In genomic region chr15:78634095-78634737, GRCm38 (mm10) we compare ENCODE assay signal across 8 mouse cellular contexts. TPM values are rescaled to one million over a fixed set of nuclear protein-coding genes. Genes with fewer than 3 reads are reported as not detected.
DNase-seq lines count a peak whose midpoint lies in the region; ATAC-seq and TF ChIP-seq lines count a peak whose summit lies in the region.

No protein-coding gene starts in this region.

- intact Hi-C loops in left cerebral cortex, postnatal 14 days (cut with DNase I), result no loop called here
- intact Hi-C loops in gastrocnemius, adult 2 months (cut with DNase I), result no loop called here

- H3K27me3 ChIP-seq in testis, adult 2 months (ENCODE audit: control insufficient read depth, insufficient read depth, low read length), result no peaks in the 10 kb centered on the region
- H3K27me3 ChIP-seq in forebrain, embryonic 16.5 days (replicated peaks; ENCODE audit: control insufficient read depth, insufficient read depth, low read length), result no peaks in the 10 kb centered on the region
- peaks cover 16% of the 10 kb centered on the region for H3K27me3 ChIP-seq in heart, embryonic 11.5 days (ENCODE audit: control insufficient read depth, insufficient read depth, low read length)

- ATAC-seq in forebrain, embryonic 16.5 days, result peak; percentile 66
- no peak for ATAC-seq in heart, embryonic 11.5 days (replicated peaks; ENCODE audit: insufficient number of reproducible peaks, low FRiP score, low TSS enrichment)

- no peaks in the 10 kb centered on the region for H3K9me3 ChIP-seq in forebrain, embryonic 16.5 days (ENCODE audit: control insufficient read depth, low read length)
- no peaks in the 10 kb centered on the region for H3K9me3 ChIP-seq in heart, embryonic 11.5 days (replicated peaks; ENCODE audit: control insufficient read depth, low read length)

- no peaks in the 10 kb centered on the region for H3K36me3 ChIP-seq in testis, adult 2 months (ENCODE audit: control insufficient read depth, insufficient read depth, low read length)
- no peaks in the 10 kb centered on the region for H3K36me3 ChIP-seq in forebrain, embryonic 16.5 days (ENCODE audit: control insufficient read depth, insufficient read depth)
- H3K36me3 ChIP-seq in heart, embryonic 11.5 days (ENCODE audit: control insufficient read depth, insufficient read depth, low read length), result no peaks in the 10 kb centered on the region

- H3K4me3 ChIP-seq in testis, adult 2 months (ENCODE audit: control insufficient read depth, low read depth, low read length), result no peak overlapping the region
- no peak overlapping the region for H3K4me3 ChIP-seq in forebrain, embryonic 16.5 days (replicated peaks; ENCODE audit: low read length)
- H3K4me3 ChIP-seq in heart, embryonic 11.5 days (ENCODE audit: low read depth, low read length), result no peak overlapping the region
- no peak overlapping the region for H3K4me3 ChIP-seq in gastrocnemius, adult 2 months

- H3K9ac ChIP-seq in forebrain, embryonic 16.5 days (replicated peaks; ENCODE audit: low read depth, low read length), result no peak overlapping the region
- H3K9ac ChIP-seq in heart, embryonic 11.5 days (ENCODE audit: low read depth, low read length), result no peak overlapping the region

- H3K4me2 ChIP-seq in forebrain, embryonic 16.5 days (ENCODE audit: low read length), result no peak overlapping the region
- no peak overlapping the region for H3K4me2 ChIP-seq in heart, embryonic 11.5 days

- no peak for DNase-seq in testis, postnatal 10 days (ENCODE audit: low spot score)
- DNase-seq in left cerebral cortex, postnatal 14 days (ENCODE audit: low spot score in 2 of 2), result peak; percentile 81 to 90
- peak; percentile 81 for DNase-seq in retina, postnatal 1 day
- no peak for DNase-seq in testis, postnatal 14 days (ENCODE audit: low spot score)
- DNase-seq in gastrocnemius, adult 2 months, result no peak

- peak; percentile 3; the same call in 1 of the 2 replicates for TF ChIP-seq CTCF in testis, adult 2 months (IDR thresholded peaks at IDR 0.05; ENCODE audit: control insufficient read depth, insufficient read depth, insufficient replicate concordance, low read depth, low read length)
- TF ChIP-seq CTCF in gastrocnemius, adult 2 months (IDR thresholded peaks at IDR 0.05), result no peak

- WGBS in forebrain, embryonic 16.5 days, result 29% methylated on average over 10 of the region's 10 CpGs
- WGBS in heart, embryonic 11.5 days (ENCODE audit: insufficient replicate concordance), result 32% methylated on average over 10 of the region's 10 CpGs

- H3K4me1 ChIP-seq in testis, adult 2 months (ENCODE audit: control insufficient read depth, insufficient read depth, low read length), result no peaks in the 10 kb centered on the region
- H3K4me1 ChIP-seq in forebrain, embryonic 16.5 days (replicated peaks; ENCODE audit: control insufficient read depth, insufficient read depth, low read length), result peaks cover 60% of the 10 kb centered on the region
- H3K4me1 ChIP-seq in heart, embryonic 11.5 days (ENCODE audit: control insufficient read depth, insufficient read depth, low read length), result no peaks in the 10 kb centered on the region

- no peak for TF ChIP-seq POLR2A in testis, adult 2 months (IDR thresholded peaks at IDR 0.05; ENCODE audit: control insufficient read depth, low read depth, low read length)

- no peak overlapping the region for H3K27ac ChIP-seq in testis, adult 2 months (ENCODE audit: control insufficient read depth, insufficient read depth, low read depth, low read length)
- H3K27ac ChIP-seq in forebrain, embryonic 16.5 days (ENCODE audit: low read length), result peak overlapping the region; percentile 27
- no peak overlapping the region for H3K27ac ChIP-seq in heart, embryonic 11.5 days (ENCODE audit: low read depth, low read length)
- H3K27ac ChIP-seq in gastrocnemius, adult 2 months, result no peak overlapping the region

RNA-seq across cellular contexts. Expression of gene Cyth4, which starts 37.4 kb away (rescaled TPM):
- 1.4 and 1.9 TPM in 2 replicates for polyA plus RNA-seq in testis, adult 2 months (2012; rRNA removed)
- polyA plus RNA-seq in forebrain, embryonic 16.5 days (2015; fragmentation: Nextera tagmentation; extraction: Ambion mirVana), result 4.5 and 5.5 TPM in 2 replicates
- total RNA-seq in left cerebral cortex, postnatal 14 days (2021), result 10 to 100 TPM; 11.6 to 12.3 TPM
- polyA plus RNA-seq in heart, embryonic 11.5 days (2014; fragmentation: Nextera tagmentation; extraction: Ambion mirVana), result 1.3 and 2.0 TPM in 2 replicates
- 1 to 10 TPM; 1.9 TPM for total RNA-seq in gastrocnemius, adult 2 months (2021)

Comparison
In these comparisons a context has a peak if more than half of its experiments do, and no peak if none do; other contexts are left out.
1. DNase-seq: peak in left cerebral cortex, postnatal 14 days (2 of 2) and retina, postnatal 1 day (single experiment); none in testis, postnatal 10 days (single experiment), testis, postnatal 14 days (single experiment) and gastrocnemius, adult 2 months (single experiment).